Mouse (Mus musculus): Measurements from ENCODE around the gene Higd1c. TPM values are rescaled to one million over a fixed set of nuclear protein-coding genes. Genes with fewer than 3 reads are reported as not detected.

Gene Higd1c
- polyA plus RNA-seq, 1 experiment from 2014 or later: not detected

GRCm38 (mm10) chr15:100400592-100401250, 36.4 kb downstream of the Higd1c start:
- no peak overlapping the region for H3K4me2 ChIP-seq (ENCODE audit: low read depth, low read length)
- H3K36me3 ChIP-seq (ENCODE audit: control insufficient read depth, insufficient read depth, low read length): peaks cover 25% of the 10 kb centered on the region
- H3K9ac ChIP-seq (ENCODE audit: low read length): no peak overlapping the region
- H3K27me3 ChIP-seq (ENCODE audit: control insufficient read depth, insufficient read depth, low read length): no peaks in the 10 kb centered on the region
- no peaks in the 10 kb centered on the region for H3K4me1 ChIP-seq (ENCODE audit: control insufficient read depth, insufficient read depth, low read length)
- H3K9me3 ChIP-seq (replicated peaks; ENCODE audit: control insufficient read depth, low read length): no peaks in the 10 kb centered on the region
- H3K4me3 ChIP-seq (replicated peaks; ENCODE audit: low read length): no peak overlapping the region
- H3K27ac ChIP-seq (ENCODE audit: low read length): no peak overlapping the region
- no peak; the same call in 1 of the 2 replicates for ATAC-seq (ENCODE audit: insufficient read depth, low FRiP score)
- 84% methylated on average over 16 of the region's 16 CpGs for WGBS

GRCm38 (mm10) chr15:100401811-100402210, 37.5 kb downstream of the Higd1c start:
- Histone ChIP-seq H3K9me3 (replicated peaks; ENCODE audit: control insufficient read depth, low read length) (no peaks in the 10 kb centered on the region), H3K4me2 (ENCODE audit: low read depth, low read length) (no peak overlapping the region), H3K9ac (ENCODE audit: low read length) (no peak overlapping the region), H3K27me3 (ENCODE audit: control insufficient read depth, insufficient read depth, low read length) (no peaks in the 10 kb centered on the region), H3K4me3 (replicated peaks; ENCODE audit: low read length) (no peak overlapping the region), H3K4me1 (ENCODE audit: control insufficient read depth, insufficient read depth, low read length) (no peaks in the 10 kb centered on the region), H3K36me3 (ENCODE audit: control insufficient read depth, insufficient read depth, low read length) (peaks cover 19% of the 10 kb centered on the region; the same call in 1 of the 2 replicates), H3K27ac (ENCODE audit: low read length) (no peak overlapping the region)
- no peak for ATAC-seq (ENCODE audit: insufficient read depth, low FRiP score)
- WGBS: 87% methylated on average over 4 of the region's 4 CpGs

- no peak overlapping the region for H3K27ac ChIP-seq (ENCODE audit: low read length)
- WGBS: 80% methylated on average over 14 of the region's 14 CpGs
- no peaks in the 10 kb centered on the region for H3K9me3 ChIP-seq (replicated peaks; ENCODE audit: control insufficient read depth, low read length)
- ATAC-seq (ENCODE audit: insufficient read depth, low FRiP score): no peak
- no peaks in the 10 kb centered on the region for H3K27me3 ChIP-seq (ENCODE audit: control insufficient read depth, insufficient read depth, low read length)
- no peak overlapping the region for H3K9ac ChIP-seq (ENCODE audit: low read length)
- H3K4me2 ChIP-seq (ENCODE audit: low read depth, low read length): no peak overlapping the region
- H3K36me3 ChIP-seq (ENCODE audit: control insufficient read depth, insufficient read depth, low read length): peaks cover 19% of the 10 kb centered on the region; the same call in 1 of the 2 replicates
- no peak overlapping the region for H3K4me3 ChIP-seq (replicated peaks; ENCODE audit: low read length)
- H3K4me1 ChIP-seq (ENCODE audit: control insufficient read depth, insufficient read depth, low read length): no peaks in the 10 kb centered on the region
Observed at GRCm38 (mm10) chr15:100402347-100402746, 38.0 kb downstream of the Higd1c start.

DNA sequence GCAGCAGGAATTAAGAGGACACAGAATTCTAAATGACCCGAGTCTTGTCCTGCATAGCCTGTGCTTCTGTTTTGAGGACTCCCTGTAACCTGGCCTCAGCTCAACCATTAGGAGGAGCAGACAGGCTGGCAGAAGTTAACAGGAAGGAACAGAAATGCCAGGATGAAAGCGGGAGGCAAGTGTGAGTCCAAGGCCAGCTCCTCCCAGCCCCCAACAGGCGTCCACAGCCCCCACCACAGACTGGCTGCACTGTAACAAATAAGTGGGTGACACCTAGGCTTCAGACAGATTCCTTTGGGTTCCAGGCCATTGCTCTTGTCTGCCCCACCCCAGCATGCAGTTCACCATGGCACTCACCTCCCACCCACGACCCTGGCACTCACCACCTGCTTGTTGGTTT, 38.5 kb downstream of the Higd1c start:
- ATAC-seq (ENCODE audit: insufficient read depth, low FRiP score): no peak
- no peak overlapping the region for H3K9ac ChIP-seq (ENCODE audit: low read length)
- no peak overlapping the region for H3K4me3 ChIP-seq (replicated peaks; ENCODE audit: low read length)
- no peaks in the 10 kb centered on the region for H3K4me1 ChIP-seq (ENCODE audit: control insufficient read depth, insufficient read depth, low read length)
- no peaks in the 10 kb centered on the region for H3K9me3 ChIP-seq (replicated peaks; ENCODE audit: control insufficient read depth, low read length)
- 80% methylated on average over 4 of the region's 4 CpGs for WGBS
- H3K27ac ChIP-seq (ENCODE audit: low read length): no peak overlapping the region
- no peaks in the 10 kb centered on the region for H3K27me3 ChIP-seq (ENCODE audit: control insufficient read depth, insufficient read depth, low read length)
- H3K36me3 ChIP-seq (ENCODE audit: control insufficient read depth, insufficient read depth, low read length): peaks cover 19% of the 10 kb centered on the region; the same call in 1 of the 2 replicates
- H3K4me2 ChIP-seq (ENCODE audit: low read depth, low read length): no peak overlapping the region

GRCm38 (mm10) chr15:100403318-100404000, 39.1 kb downstream of the Higd1c start:
- H3K4me2 ChIP-seq (ENCODE audit: low read depth, low read length): no peak overlapping the region
- no peaks in the 10 kb centered on the region for H3K4me1 ChIP-seq (ENCODE audit: control insufficient read depth, insufficient read depth, low read length)
- H3K9ac ChIP-seq (ENCODE audit: low read length): no peak overlapping the region
- WGBS: 82% methylated on average over 16 of the region's 16 CpGs
- no peak overlapping the region for H3K27ac ChIP-seq (ENCODE audit: low read length)
- no peaks in the 10 kb centered on the region for H3K27me3 ChIP-seq (ENCODE audit: control insufficient read depth, insufficient read depth, low read length)
- peaks cover 19% of the 10 kb centered on the region; the same call in 1 of the 2 replicates for H3K36me3 ChIP-seq (ENCODE audit: control insufficient read depth, insufficient read depth, low read length)
- no peaks in the 10 kb centered on the region for H3K9me3 ChIP-seq (replicated peaks; ENCODE audit: control insufficient read depth, low read length)
- ATAC-seq (ENCODE audit: insufficient read depth, low FRiP score): 0 out of 2 replicates have a peak, but pooled peaks have one; percentile 11
- no peak overlapping the region for H3K4me3 ChIP-seq (replicated peaks; ENCODE audit: low read length)

- H3K9me3 ChIP-seq (replicated peaks; ENCODE audit: control insufficient read depth, low read length): no peaks in the 10 kb centered on the region
- H3K4me1 ChIP-seq (ENCODE audit: control insufficient read depth, insufficient read depth, low read length): peaks cover under 1% of the 10 kb centered on the region; the same call in 1 of the 2 replicates
- H3K4me2 ChIP-seq (ENCODE audit: low read depth, low read length): no peak overlapping the region
- H3K36me3 ChIP-seq (ENCODE audit: control insufficient read depth, insufficient read depth, low read length): peaks cover 3% of the 10 kb centered on the region; the same call in 1 of the 2 replicates
- no peak for ATAC-seq (ENCODE audit: insufficient read depth, low FRiP score)
- H3K4me3 ChIP-seq (replicated peaks; ENCODE audit: low read length): no peak overlapping the region
- no peak overlapping the region for H3K27ac ChIP-seq (ENCODE audit: low read length)
- 70% methylated on average over 5 of the region's 5 CpGs for WGBS
- no peak overlapping the region for H3K9ac ChIP-seq (ENCODE audit: low read length)
- no peaks in the 10 kb centered on the region for H3K27me3 ChIP-seq (ENCODE audit: control insufficient read depth, insufficient read depth, low read length)
Observed at GRCm38 (mm10) chr15:100406088-100406487, 41.7 kb downstream of the Higd1c start.

GRCm38 (mm10) chr15:100410918-100411672, 46.8 kb downstream of the Higd1c start:
- ATAC-seq (ENCODE audit: insufficient read depth, low FRiP score): peak; percentile 69; the same call in 1 of the 2 replicates
- Histone ChIP-seq H3K9ac (ENCODE audit: low read length) (no peak overlapping the region), H3K9me3 (replicated peaks; ENCODE audit: control insufficient read depth, low read length) (no peaks in the 10 kb centered on the region), H3K4me3 (replicated peaks; ENCODE audit: low read length) (no peak overlapping the region), H3K4me1 (ENCODE audit: control insufficient read depth, insufficient read depth, low read length) (peaks cover 7% of the 10 kb centered on the region; the same call in 1 of the 2 replicates), H3K36me3 (ENCODE audit: control insufficient read depth, insufficient read depth, low read length) (no peaks in the 10 kb centered on the region), H3K4me2 (ENCODE audit: low read depth, low read length) (no peak overlapping the region), H3K27ac (ENCODE audit: low read length) (peak overlapping the region; percentile 26; the same call in 1 of the 2 replicates), H3K27me3 (ENCODE audit: control insufficient read depth, insufficient read depth, low read length) (no peaks in the 10 kb centered on the region)
- 51% methylated on average over 14 of the region's 14 CpGs for WGBS

DNA sequence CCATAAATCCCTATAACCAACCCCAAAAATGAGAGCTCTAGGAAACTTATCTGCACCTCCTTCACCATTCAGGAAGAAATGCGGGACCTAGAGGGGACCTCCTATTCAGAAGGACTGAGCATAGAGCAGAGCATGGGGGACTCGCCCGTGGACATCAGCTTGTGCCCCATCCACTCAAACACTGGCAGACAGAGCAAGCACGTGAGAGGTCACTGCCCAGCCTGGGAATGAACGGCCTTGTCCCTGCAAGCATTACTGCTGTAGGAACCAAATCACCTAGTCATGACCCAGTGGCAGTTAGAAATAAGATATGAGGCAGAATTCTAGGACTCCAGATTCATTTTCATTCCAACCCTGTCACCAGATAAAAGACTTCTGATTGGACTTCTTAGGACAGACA, 47.4 kb downstream of the Higd1c start:
- H3K4me1 ChIP-seq (ENCODE audit: control insufficient read depth, insufficient read depth, low read length): peaks cover 7% of the 10 kb centered on the region; the same call in 1 of the 2 replicates
- H3K9ac ChIP-seq (ENCODE audit: low read length): no peak overlapping the region
- H3K4me2 ChIP-seq (ENCODE audit: low read depth, low read length): no peak overlapping the region
- WGBS: 85% methylated on average over 5 of the region's 5 CpGs
- no peak overlapping the region for H3K27ac ChIP-seq (ENCODE audit: low read length)
- no peaks in the 10 kb centered on the region for H3K9me3 ChIP-seq (replicated peaks; ENCODE audit: control insufficient read depth, low read length)
- no peaks in the 10 kb centered on the region for H3K27me3 ChIP-seq (ENCODE audit: control insufficient read depth, insufficient read depth, low read length)
- H3K36me3 ChIP-seq (ENCODE audit: control insufficient read depth, insufficient read depth, low read length): no peaks in the 10 kb centered on the region
- no peak for ATAC-seq (ENCODE audit: insufficient read depth, low FRiP score)
- no peak overlapping the region for H3K4me3 ChIP-seq (replicated peaks; ENCODE audit: low read length)

- H3K4me2 ChIP-seq (ENCODE audit: low read depth, low read length): no peak overlapping the region
- peaks cover 11% of the 10 kb centered on the region; the same call in 1 of the 2 replicates for H3K4me1 ChIP-seq (ENCODE audit: control insufficient read depth, insufficient read depth, low read length)
- H3K27me3 ChIP-seq (ENCODE audit: control insufficient read depth, insufficient read depth, low read length): no peaks in the 10 kb centered on the region
- H3K9me3 ChIP-seq (replicated peaks; ENCODE audit: control insufficient read depth, low read length): no peaks in the 10 kb centered on the region
- H3K36me3 ChIP-seq (ENCODE audit: control insufficient read depth, insufficient read depth, low read length): no peaks in the 10 kb centered on the region
- no peak overlapping the region for H3K27ac ChIP-seq (ENCODE audit: low read length)
- WGBS: 73% methylated on average over 4 of the region's 5 CpGs
- no peak overlapping the region for H3K4me3 ChIP-seq (replicated peaks; ENCODE audit: low read length)
- no peak for ATAC-seq (ENCODE audit: insufficient read depth, low FRiP score)
- H3K9ac ChIP-seq (ENCODE audit: low read length): no peak overlapping the region
Observed at GRCm38 (mm10) chr15:100413306-100413705, 49.0 kb downstream of the Higd1c start.

All from stomach, embryonic 16.5 days (tissue).